Mouse (Mus musculus) ES-E14 (cell line): ENCODE data around the gene Dnmbp. TPM values are rescaled to one million over a fixed set of nuclear protein-coding genes. Genes with fewer than 3 reads are reported as not detected.
A peak's percentile ranks its signal among the peaks of the same experiment; 100 is the strongest.
"Not testable (repeated sequence)": the region's sequence is repeated elsewhere in the genome, so short reads cannot be mapped to it uniquely, and the experiment has no call there.

Experiments
- DNase-seq: peaks from one replicate; pipeline ENCODE4 v3.0.0-alpha.2; 2013; ENCODE audit warnings: low read depth, low spot score
- H3K27ac ChIP-seq: 2 replicates; pipeline ENCODE4 v1.5.1; 2012; ENCODE audit warnings: low read depth, mild to moderate bottlenecking, low read length, moderate library complexity, mixed read lengths; ENCODE audit not compliant: poor library complexity, insufficient read depth, severe bottlenecking
- H3K36me3 ChIP-seq: 2 replicates; pipeline ENCODE4 v1.6.1; 2012; ENCODE audit warnings: mild to moderate bottlenecking, low read length, moderate library complexity, mixed read lengths; ENCODE audit not compliant: control insufficient read depth, poor library complexity, insufficient read depth, severe bottlenecking
- H3K4me1 ChIP-seq, 2 experiments: fragments of 150-350 bp in 1 of 2; sonication (generic) in 1 of 2; 2 replicates each; pipeline ENCODE4 v1.6.1; 2012; ENCODE audit warnings: low read length in 2 of 2, mild to moderate bottlenecking in 1 of 2, mixed read lengths in 1 of 2; ENCODE audit not compliant: control insufficient read depth in 2 of 2, insufficient read depth in 2 of 2, poor library complexity in 1 of 2
- H3K4me3 ChIP-seq, 2 experiments: fragments of 150-350 bp in 1 of 2; sonication (generic) in 1 of 2; 2 replicates each; pipeline ENCODE4 v1.5.1; 2012; ENCODE audit warnings: low read length in 2 of 2, low read depth in 1 of 2, mild to moderate bottlenecking in 1 of 2, mixed read lengths in 1 of 2; ENCODE audit not compliant: insufficient read depth in 1 of 2, poor library complexity in 1 of 2, severe bottlenecking in 1 of 2
- H3K9ac ChIP-seq: 2 replicates; pipeline ENCODE4 v1.6.1; 2012; ENCODE audit warnings: low read depth, mild to moderate bottlenecking, low read length, mixed read lengths; ENCODE audit not compliant: poor library complexity, insufficient read depth, severe bottlenecking
- H3K9me3 ChIP-seq: fragments of 150-350 bp; sonication (generic); 2 replicates; pipeline ENCODE4 v1.6.1; 2012; ENCODE audit warnings: low read depth, mild to moderate bottlenecking, low read length; ENCODE audit not compliant: control insufficient read depth, insufficient read depth
- CHD2 ChIP-seq: IDR thresholded peaks from 2 replicates; pipeline ENCODE4 v1.6.1; 2014; ENCODE audit warnings: mild to moderate bottlenecking, low read depth, low read length, inconsistent platforms
- HCFC1 ChIP-seq: IDR thresholded peaks from 2 replicates; pipeline ENCODE4 v1.6.1; 2012; ENCODE audit warnings: low read length, inconsistent platforms, borderline replicate concordance; ENCODE audit not compliant: insufficient read depth
- MAFK ChIP-seq: IDR thresholded peaks from 2 replicates; pipeline ENCODE4 v1.6.1; 2014; ENCODE audit warnings: mild to moderate bottlenecking, low read depth, low read length, inconsistent platforms; ENCODE audit not compliant: insufficient read depth
- ZC3H11A ChIP-seq: IDR thresholded peaks from 2 replicates; pipeline ENCODE4 v1.6.1; 2012; ENCODE audit warnings: low read depth, mild to moderate bottlenecking, inconsistent platforms, low read length, borderline replicate concordance
- ZNF384 ChIP-seq: IDR thresholded peaks from 2 replicates; pipeline ENCODE4 v1.6.1; 2012; ENCODE audit warnings: low read depth, low read length, inconsistent platforms
- in situ Hi-C, 2 experiments: fragments of 600-800 bp; cut with MboI; formaldehyde crosslinking; loops; one replicate each; pipeline ENCODE4 v1.15.1; 2025; ENCODE audit warnings: low sequenced_read_pairs in 2 of 2, inconsistent platforms in 1 of 2; ENCODE audit not compliant: unreplicated experiment in 2 of 2
- total RNA-seq: library from RNA; depleted of rRNA; stranded (reverse); fragments of 300-350 nt; gene quantifications from 2 replicates; pipeline ENCODE4 v1.2.3, GENCODE M21; 2012

Dnmbp gene
- total RNA-seq, 1 experiment: 11.5 TPM

DNA sequence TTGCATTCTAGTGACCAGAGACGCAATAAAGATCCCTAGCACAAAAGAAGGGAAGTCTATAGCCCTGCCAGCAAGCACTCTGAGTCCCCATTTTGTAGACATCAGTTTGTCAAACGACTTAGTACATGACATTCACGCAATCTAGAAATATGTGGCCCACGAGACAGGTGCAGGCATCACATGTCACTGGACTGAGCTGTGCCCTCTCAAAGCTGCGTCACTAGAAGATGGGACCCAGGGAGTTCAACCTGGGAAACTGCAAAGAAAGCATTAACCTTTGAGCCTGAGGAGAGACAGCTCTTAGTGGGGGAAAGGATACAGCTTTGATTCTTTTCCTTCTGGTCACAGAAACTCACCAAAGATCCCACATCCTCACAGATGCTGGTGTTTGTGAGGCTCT lies 15.3 kb upstream of the Dnmbp start:
- Histone ChIP-seq H3K27ac (no peak overlapping the region), H3K4me1 (no peaks in the 10 kb centered on the region), H3K9me3 (no peaks in the 10 kb centered on the region), H3K36me3 (no peaks in the 10 kb centered on the region), H3K4me3 (no peak overlapping the region), H3K9ac (no peak overlapping the region)
- TF ChIP-seq CHD2: no peak
- no peak for TF ChIP-seq ZC3H11A
- TF ChIP-seq ZNF384: no peak
- TF ChIP-seq MAFK: no peak
- no peak for TF ChIP-seq HCFC1
- in situ Hi-C loops: loop anchor here in 1 of 2 experiments (10.0 kb wide), 1 partner anchor 120 kb away; no protein-coding TSS in a partner anchor
- no peak for DNase-seq

DNA sequence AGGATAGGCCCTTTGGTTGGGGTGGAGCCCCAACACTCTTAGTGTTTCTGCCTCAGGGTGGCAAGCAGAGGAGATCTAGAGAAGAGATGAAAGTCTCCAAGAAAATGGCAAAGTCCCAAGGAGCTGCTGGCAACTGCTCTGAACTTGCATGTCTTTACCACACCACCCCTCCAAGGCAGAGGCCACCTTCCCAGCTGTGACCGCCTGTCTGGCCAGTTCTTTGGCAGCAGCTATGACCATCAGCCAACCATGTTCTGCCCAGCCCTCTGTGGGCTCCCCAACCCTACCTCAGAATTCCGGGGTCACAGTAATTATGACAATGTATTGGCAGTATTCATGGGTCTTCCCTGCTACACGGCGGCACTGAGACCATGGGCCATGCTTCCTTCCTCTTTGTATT lies 14.9 kb upstream of the Dnmbp start:
- no peak for TF ChIP-seq ZC3H11A
- no peak for TF ChIP-seq ZNF384
- no peak for TF ChIP-seq HCFC1
- TF ChIP-seq MAFK: no peak
- no peak for TF ChIP-seq CHD2
- H3K4me3 ChIP-seq: no peak overlapping the region
- H3K9ac ChIP-seq: no peak overlapping the region
- in situ Hi-C loops: loop anchor here in 1 of 2 experiments (10.0 kb wide), 1 partner anchor 120 kb away; no protein-coding TSS in a partner anchor
- H3K9me3 ChIP-seq: no peaks in the 10 kb centered on the region
- no peaks in the 10 kb centered on the region for H3K36me3 ChIP-seq
- H3K4me1 ChIP-seq: no peaks in the 10 kb centered on the region
- no peak overlapping the region for H3K27ac ChIP-seq
- no peak for DNase-seq

DNA sequence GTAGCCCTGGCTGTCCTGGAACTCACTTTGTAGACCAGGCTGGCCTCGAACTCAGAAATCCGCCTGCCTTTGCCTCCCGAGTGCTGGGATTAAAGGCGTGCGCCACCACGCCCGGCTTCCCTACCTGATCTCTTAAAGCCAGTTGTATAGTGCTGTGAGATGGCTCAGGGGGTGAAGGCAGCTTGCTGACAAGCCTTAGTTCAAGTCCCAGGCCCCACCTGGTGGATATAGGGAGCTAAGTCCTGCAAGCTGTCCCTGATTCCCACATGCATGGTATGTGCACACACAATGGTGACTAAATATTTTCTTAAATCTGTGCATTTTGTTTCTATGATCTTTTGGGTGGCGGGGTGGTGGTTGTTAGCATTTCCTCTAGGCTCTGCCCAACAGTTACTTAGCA lies 12.9 kb upstream of the Dnmbp start:
- not testable (repeated sequence) for H3K9ac ChIP-seq, H3K36me3 ChIP-seq, H3K4me3 ChIP-seq, H3K9me3 ChIP-seq, H3K4me1 ChIP-seq, H3K27ac ChIP-seq, DNase-seq
- in situ Hi-C loops: loop anchor here in 1 of 2 experiments (10.0 kb wide), 1 partner anchor 118 kb away; no protein-coding TSS in a partner anchor

DNA sequence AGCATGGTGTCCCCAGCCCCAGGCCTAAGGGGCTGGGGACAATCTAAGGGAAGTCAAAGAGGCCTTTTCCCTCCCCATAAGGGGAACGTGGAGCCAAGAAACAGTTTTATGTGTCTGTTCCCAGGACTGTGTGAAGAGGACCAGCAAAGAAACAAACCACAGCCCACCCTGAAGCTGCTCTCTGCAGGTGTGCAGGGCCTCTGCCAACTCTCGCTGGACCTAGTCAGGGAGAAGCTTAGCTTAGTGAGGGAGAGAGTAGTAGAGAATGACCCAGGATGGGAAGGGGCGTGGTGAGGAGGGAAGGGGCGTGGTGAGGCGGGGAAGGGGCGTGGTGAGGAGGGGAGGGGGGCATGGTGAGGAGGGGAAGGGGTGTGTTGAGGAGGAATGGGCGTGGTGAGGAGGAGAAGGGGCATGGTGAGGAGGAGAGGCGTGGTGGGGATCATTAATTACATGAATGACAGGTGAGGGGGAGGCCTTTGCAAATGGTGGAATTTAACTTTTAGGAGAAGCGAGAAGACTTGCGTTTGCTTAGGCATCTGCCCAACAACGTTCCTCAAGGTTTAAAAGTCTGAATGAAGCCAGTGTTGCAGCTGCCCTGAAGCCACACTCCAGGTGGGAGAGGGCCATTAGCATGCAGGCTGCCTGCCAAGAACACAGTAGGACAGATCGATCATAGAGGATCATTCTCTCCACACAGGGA lies 9.3 kb upstream of the Dnmbp start:
- Histone ChIP-seq H3K4me3 (peak overlapping the region in 1 of 2 experiments; percentile 19; a peak in 2 of 4 replicates), H3K36me3 (no peaks in the 10 kb centered on the region), H3K4me1 (peaks cover 2 to 5% of the 10 kb centered on the region in 2 experiments; a peak in 2 of 4 replicates), H3K9me3 (no peaks in the 10 kb centered on the region), H3K9ac (no peak overlapping the region), H3K27ac (no peak overlapping the region)
- peak; percentile 77 for DNase-seq
- in situ Hi-C loops: no loop called here
- TF ChIP-seq HCFC1 (no peak), ZNF384 (no peak), MAFK (no peak)

DNA sequence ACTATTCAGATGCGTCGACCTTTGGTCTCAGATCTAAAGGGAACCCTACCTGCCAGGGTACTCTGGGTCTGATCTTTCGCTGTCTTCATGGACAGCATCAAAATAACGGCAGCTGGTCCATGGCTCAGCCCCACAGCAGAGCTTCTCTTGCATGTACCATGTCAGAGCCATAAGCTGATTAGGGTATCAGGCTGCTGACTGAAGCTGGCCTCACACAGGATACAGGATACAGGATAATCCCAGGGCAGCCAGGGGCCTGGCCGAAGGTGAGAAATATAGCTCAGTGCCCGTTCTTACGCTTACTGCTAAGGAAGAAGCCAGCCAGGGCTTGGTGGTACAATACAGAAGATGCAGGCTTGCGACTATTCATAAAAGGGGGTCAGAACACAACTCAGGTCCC lies 4.6 kb upstream of the Dnmbp start:
- Histone ChIP-seq H3K9me3 (no peaks in the 10 kb centered on the region), H3K27ac (no peak overlapping the region), H3K36me3 (no peaks in the 10 kb centered on the region), H3K9ac (no peak overlapping the region), H3K4me1 (peaks cover 3 to 4% of the 10 kb centered on the region in 2 experiments; a peak in 3 of 4 replicates), H3K4me3 (no peak overlapping the region)
- in situ Hi-C loops: no loop called here
- TF ChIP-seq MAFK (no peak), CHD2 (no peak), ZNF384 (no peak), ZC3H11A (no peak), HCFC1 (no peak)
- no peak for DNase-seq
